Mouse (Mus musculus) liver, postnatal 0 days (tissue): Measurements from ENCODE around the gene Arrb1. TPM values are rescaled to one million over a fixed set of nuclear protein-coding genes. Genes with fewer than 3 reads are reported as not detected.

ENCODE experiments used
- ATAC-seq: fragments of 200-750 bp; cut with Nextera tagmentation; 2 replicates; pipeline ENCODE4 v1.8.0; 2017; ENCODE audit warnings: mild to moderate bottlenecking, moderate library complexity
- DNase-seq: peaks from one replicate; pipeline ENCODE4 v3.0.0-alpha.2; 2016
- H3K27ac ChIP-seq: fragments of 300-500 bp; sonication (generic); 2 replicates; pipeline ENCODE4 v1.5.1; 2014; ENCODE audit warnings: antibody characterized with exemption, moderate library complexity, mild to moderate bottlenecking, low read depth
- H3K27me3 ChIP-seq: fragments of 300-500 bp; sonication (generic); 2 replicates; pipeline ENCODE4 v1.6.1; 2014; ENCODE audit warnings: low read length, control low read depth, mixed read lengths; ENCODE audit not compliant: insufficient read depth
- H3K36me3 ChIP-seq: fragments of 300-500 bp; sonication (generic); replicated peaks from 2 replicates; pipeline ENCODE4 v1.6.1; 2014; ENCODE audit warnings: mild to moderate bottlenecking, control low read depth, low read length, moderate library complexity, mixed read lengths; ENCODE audit not compliant: insufficient read depth
- H3K4me1 ChIP-seq: fragments of 300-500 bp; sonication (generic); 2 replicates; pipeline ENCODE4 v1.6.1; 2014; ENCODE audit warnings: antibody characterized with exemption, mild to moderate bottlenecking, control low read depth; ENCODE audit not compliant: insufficient read depth
- H3K4me2 ChIP-seq: fragments of 300-500 bp; sonication (generic); 2 replicates; pipeline ENCODE4 v1.6.1; 2014; ENCODE audit warnings: low read depth, mild to moderate bottlenecking, low read length, moderate library complexity, mixed read lengths
- H3K4me3 ChIP-seq: fragments of 300-500 bp; sonication (generic); 2 replicates; pipeline ENCODE4 v1.5.1; 2014; ENCODE audit warnings: low read depth, low read length
- H3K9ac ChIP-seq: fragments of 300-500 bp; sonication (generic); replicated peaks from 2 replicates; pipeline ENCODE4 v1.6.1; 2014; ENCODE audit warnings: mild to moderate bottlenecking, moderate library complexity
- H3K9me3 ChIP-seq: fragments of 300-500 bp; sonication (generic); 2 replicates; pipeline ENCODE4 v1.6.1; 2016; ENCODE audit warnings: mild to moderate bottlenecking, control low read depth, low read length, mixed read lengths
- CTCF ChIP-seq: sonication (generic); IDR thresholded peaks from 2 replicates; pipeline ENCODE4 v1.5.1; 2016; ENCODE audit warnings: antibody characterized with exemption, low read depth
- EP300 ChIP-seq: IDR thresholded peaks from 2 replicates; pipeline ENCODE4 v1.6.1; 2016; ENCODE audit warnings: antibody characterized with exemption, low read depth, mild to moderate bottlenecking
- WGBS: fragments of 180-500 bp; shearing (Covaris S2); extraction: QIAGEN DNeasy Blood & Tissue Kit; methylation state at CpG from one replicate; pipeline ENCODE4 v1.1.7; 2014; ENCODE audit not compliant: insufficient replicate concordance; 5-methylcytosine and 5-hydroxymethylcytosine counted together
- polyA plus RNA-seq: library from polyadenylated mRNA; unstranded; fragments of >200 nt; fragmentation: Nextera tagmentation; extraction: Ambion mirVana; gene quantifications from 2 replicates; pipeline ENCODE4 v1.2.1, GENCODE M21; 2015

Arrb1 gene
- polyA plus RNA-seq, 1 experiment from 2014 or later: 21.8 TPM

GRCm38 (mm10) chr7:99582306-99582705 lies 47.0 kb downstream of the Arrb1 start:
- H3K4me1 ChIP-seq: no peaks in the 10 kb centered on the region; the same call in 1 of the 2 replicates

GRCm38 (mm10) chr7:99582867-99583266 lies 47.6 kb downstream of the Arrb1 start:
- ATAC-seq (no peak; the same call in 1 of the 2 replicates), DNase-seq (no peak)
- Histone ChIP-seq H3K4me1 (no peaks in the 10 kb centered on the region; the same call in 1 of the 2 replicates), H3K27me3 (no peaks in the 10 kb centered on the region), H3K9me3 (no peaks in the 10 kb centered on the region), H3K4me2 (no peak overlapping the region), H3K27ac (no peak overlapping the region), H3K9ac (no peak overlapping the region), H3K36me3 (peaks cover 7% of the 10 kb centered on the region; the same call in 1 of the 2 replicates), H3K4me3 (no peak overlapping the region)
- TF ChIP-seq CTCF (no peak), EP300 (no peak)
- WGBS: 79% methylated on average over 4 of the region's 4 CpGs

More at GRCm38 (mm10) chr7:99582306-99582705, 47.0 kb downstream of the Arrb1 start:
- Histone ChIP-seq H3K9ac (no peak overlapping the region), H3K4me3 (no peak overlapping the region), H3K4me2 (no peak overlapping the region), H3K36me3 (peaks cover 7% of the 10 kb centered on the region; the same call in 1 of the 2 replicates), H3K9me3 (no peaks in the 10 kb centered on the region), H3K27me3 (no peaks in the 10 kb centered on the region), H3K27ac (no peak overlapping the region)
- TF ChIP-seq CTCF: no peak
- TF ChIP-seq EP300: no peak
- DNase-seq: no peak
- no peak for ATAC-seq
- WGBS: 65% methylated on average over 7 of the region's 7 CpGs

- DNase-seq (no peak), ATAC-seq (0 out of 2 replicates have a peak, but pooled peaks have one; percentile 21)
- H3K27ac ChIP-seq: no peak overlapping the region
- H3K4me2 ChIP-seq: no peak overlapping the region
- no peak overlapping the region for H3K4me3 ChIP-seq
- no peak overlapping the region for H3K9ac ChIP-seq
- no peaks in the 10 kb centered on the region for H3K27me3 ChIP-seq
- TF ChIP-seq EP300 (no peak), CTCF (no peak)
- no peaks in the 10 kb centered on the region; the same call in 1 of the 2 replicates for H3K4me1 ChIP-seq
- H3K36me3 ChIP-seq: peaks cover 10% of the 10 kb centered on the region
- H3K9me3 ChIP-seq: no peaks in the 10 kb centered on the region
- WGBS: 54% methylated on average over 5 of the region's 5 CpGs
Measured at GRCm38 (mm10) chr7:99583625-99584024, 48.4 kb downstream of the Arrb1 start.

GRCm38 (mm10) chr7:99585976-99586375 lies 50.7 kb downstream of the Arrb1 start:
- DNase-seq (no peak), ATAC-seq (no peak)
- no peak for TF ChIP-seq CTCF
- TF ChIP-seq EP300: no peak
- H3K27me3 ChIP-seq: no peaks in the 10 kb centered on the region
- no peaks in the 10 kb centered on the region for H3K9me3 ChIP-seq
- no peak overlapping the region for H3K4me3 ChIP-seq
- 86% methylated on average over 8 of the region's 8 CpGs for WGBS
- peaks cover 2% of the 10 kb centered on the region; the same call in 1 of the 2 replicates for H3K4me1 ChIP-seq
- no peak overlapping the region for H3K27ac ChIP-seq
- H3K9ac ChIP-seq: no peak overlapping the region
- peaks cover 23% of the 10 kb centered on the region for H3K36me3 ChIP-seq
- no peak overlapping the region for H3K4me2 ChIP-seq

GRCm38 (mm10) chr7:99590064-99590463 lies 54.8 kb downstream of the Arrb1 start:
- Histone ChIP-seq H3K4me1 (peaks cover 29% of the 10 kb centered on the region), H3K9me3 (no peaks in the 10 kb centered on the region), H3K4me2 (no peak overlapping the region), H3K4me3 (no peak overlapping the region), H3K27ac (no peak overlapping the region), H3K27me3 (no peaks in the 10 kb centered on the region), H3K9ac (no peak overlapping the region), H3K36me3 (peaks cover 39% of the 10 kb centered on the region)
- 11% methylated on average over 3 of the region's 3 CpGs for WGBS
- TF ChIP-seq EP300: no peak
- TF ChIP-seq CTCF: peak; percentile 95
- DNase-seq: peak; percentile 80
- ATAC-seq: no peak

- TF ChIP-seq CTCF (no peak), EP300 (no peak)
- H3K27ac ChIP-seq: 0 out of 2 replicates have a peak overlapping the region, but pooled peaks have one; percentile 31
- no peaks in the 10 kb centered on the region for H3K9me3 ChIP-seq
- DNase-seq (no peak), ATAC-seq (peak; percentile 7; the same call in 1 of the 2 replicates)
- no peak overlapping the region for H3K4me3 ChIP-seq
- 69% methylated on average over 5 of the region's 5 CpGs for WGBS
- no peak overlapping the region for H3K9ac ChIP-seq
- 0 out of 2 replicates have a peak overlapping the region, but pooled peaks have one; percentile 10 for H3K4me2 ChIP-seq
- peaks cover 40% of the 10 kb centered on the region for H3K36me3 ChIP-seq
- peaks cover 29% of the 10 kb centered on the region for H3K4me1 ChIP-seq
- H3K27me3 ChIP-seq: no peaks in the 10 kb centered on the region
Measured at GRCm38 (mm10) chr7:99590646-99591045, 55.4 kb downstream of the Arrb1 start.
